Mouse (Mus musculus) bone marrow, adult 2 months (tissue): Measurements from ENCODE around the gene Bid.

ENCODE experiments used
- CTCF ChIP-seq: fragments of 200-500 bp; IDR thresholded peaks from 2 replicates; pipeline ENCODE4 v1.5.1; 2011; ENCODE audit warnings: low read length, control low read depth; ENCODE audit not compliant: control insufficient read depth, insufficient read depth
- POLR2A ChIP-seq: fragments of 200-500 bp; IDR thresholded peaks from 2 replicates; pipeline ENCODE4 v1.6.1; 2011; ENCODE audit warnings: low read depth, mild to moderate bottlenecking, control low read depth, low read length, borderline replicate concordance; ENCODE audit not compliant: control insufficient read depth

DNA sequence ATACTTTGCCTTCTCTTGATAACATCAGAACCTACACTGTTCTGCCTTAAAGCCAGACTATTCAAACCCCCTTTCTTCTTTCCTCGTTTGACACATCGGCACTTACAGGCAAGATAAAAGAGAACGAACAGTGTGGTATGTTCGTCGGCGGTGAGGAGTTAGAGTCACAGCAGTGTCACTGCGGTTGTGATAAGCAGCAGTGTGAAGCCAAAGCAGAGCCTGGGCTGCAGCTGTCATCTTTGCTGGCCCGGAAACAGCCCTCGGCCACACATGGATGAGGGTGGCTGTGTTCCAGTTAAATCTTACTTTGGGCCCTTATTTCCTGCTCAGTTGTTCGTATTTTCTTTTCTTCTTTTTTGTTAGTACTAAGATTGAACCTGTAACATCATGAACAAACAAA is 62.2 kb downstream of the Bid start:
- TF ChIP-seq POLR2A, result no peak
- no peak for TF ChIP-seq CTCF
